Mouse (Mus musculus) brain, embryonic 14.5 days (tissue): ENCODE data around the gene Rtbdn.

Experiments
- CTCF ChIP-seq: fragments of 200-500 bp; IDR thresholded peaks from 2 replicates; pipeline ENCODE4 v1.5.1; 2012; ENCODE audit warnings: inconsistent platforms, mild to moderate bottlenecking, moderate library complexity, borderline replicate concordance; ENCODE audit not compliant: insufficient read depth, insufficient read length; ENCODE audit errors: extremely low read depth
- POLR2A ChIP-seq: fragments of 200-500 bp; IDR thresholded peaks from 2 replicates; pipeline ENCODE4 v1.6.1; 2012; ENCODE audit warnings: mild to moderate bottlenecking, inconsistent platforms, borderline replicate concordance; ENCODE audit not compliant: poor library complexity, insufficient read depth, insufficient read length, severe bottlenecking; ENCODE audit errors: extremely low read depth

- TF ChIP-seq CTCF (no peak), POLR2A (no peak)
Measured at GRCm38 (mm10) chr8:84970135-84970790, 23.5 kb downstream of the Rtbdn start.
